Mouse (Mus musculus) regulatory T cell (primary cell): ENCODE measurements at regions not wholly inside any gene's neighbourhood (a gene's known extent, or its start where the extent isn't known, plus 50 kb on each side); places are given as distances from the start of the nearest gene placed in this dataset.

Source experiments
- in situ Hi-C: fragments of 300-600 bp; cut with MboI, MseI; formaldehyde crosslinking; loops from one replicate; pipeline ENCODE4 v1.15.1; 2025; ENCODE audit warnings: high pct_unique_total_duplicates

- in situ Hi-C loops: loop anchor here (5.0 kb wide), 1 partner anchor 62 kb away; no protein-coding TSS in a partner anchor
These were observed 59.4 kb downstream of the 1700001O22Rik start for GRCm38 (mm10) chr2:30743976-30744620.

- in situ Hi-C loops: loop anchor here (5.0 kb wide), 1 partner anchor 61 kb away; no protein-coding TSS in a partner anchor
These were observed 60.1 kb downstream of the 1700001O22Rik start for GRCm38 (mm10) chr2:30743265-30743846.

DNA sequence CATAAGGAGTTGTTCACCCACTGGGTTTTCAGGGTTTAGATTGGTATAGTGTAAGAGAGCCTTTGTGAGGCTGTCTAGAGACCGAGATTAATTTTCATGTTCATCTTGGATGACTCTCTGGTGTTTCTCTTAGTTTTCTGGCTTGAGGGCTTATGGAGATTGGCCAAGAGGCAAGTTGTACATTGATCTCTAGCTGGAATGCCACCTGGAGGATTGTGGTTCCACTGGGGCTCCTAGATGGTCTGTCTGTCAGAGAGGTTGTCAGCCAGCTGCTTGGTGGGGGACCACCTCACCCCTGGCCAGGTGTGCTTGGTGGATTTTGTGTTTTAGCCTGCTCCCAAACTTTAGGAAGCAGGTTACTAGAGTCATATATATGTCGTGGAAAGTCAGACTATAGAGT is 62.0 kb downstream of the 1700001O22Rik start:
- in situ Hi-C loops: loop anchor here (5.0 kb wide), 1 partner anchor 59 kb away; no protein-coding TSS in a partner anchor

- in situ Hi-C loops: no loop called here
These were observed 65.7 kb downstream of the 1700001O22Rik start for GRCm38 (mm10) chr2:30737759-30738158.

DNA sequence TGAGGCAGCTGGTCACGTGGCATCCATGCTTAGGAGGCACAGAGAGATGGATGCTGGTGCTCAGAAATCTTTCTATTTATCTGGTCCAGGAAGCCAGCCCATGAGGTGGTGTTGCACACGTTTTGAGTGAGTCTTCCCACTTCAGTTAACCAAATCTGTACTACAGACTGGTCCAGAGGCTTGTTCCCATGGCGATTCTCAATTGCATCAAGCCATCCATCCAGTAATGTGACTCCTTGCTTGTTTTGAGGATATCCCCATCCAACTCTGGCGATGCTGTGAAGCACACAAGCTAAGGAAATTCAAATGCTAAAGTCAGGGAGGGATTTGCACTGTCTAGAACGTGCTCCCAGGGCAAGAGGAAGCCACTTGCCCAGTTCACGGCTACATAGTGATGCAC is 66.8 kb downstream of the 1700001O22Rik start:
- in situ Hi-C loops: no loop called here

DNA sequence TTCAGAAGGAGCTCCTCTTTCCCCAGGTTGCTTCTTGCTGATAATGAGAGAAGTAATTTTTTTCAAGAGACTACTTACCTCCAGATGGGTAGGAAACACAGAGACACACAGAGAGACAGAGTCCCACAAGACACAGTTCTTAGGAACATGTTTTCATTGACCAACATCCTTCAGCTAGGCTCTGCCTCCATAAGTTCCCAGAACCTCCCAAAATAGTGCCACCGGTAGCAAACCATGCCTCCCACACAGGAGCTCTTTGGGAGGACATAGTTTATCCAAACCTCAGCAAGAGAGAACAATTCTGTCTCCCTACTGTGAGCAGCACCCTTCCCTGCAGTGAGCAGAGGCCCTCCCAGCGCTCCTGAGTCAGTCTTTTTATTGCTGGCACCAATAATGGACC is 67.2 kb downstream of the 1700001O22Rik start:
- in situ Hi-C loops: no loop called here

DNA sequence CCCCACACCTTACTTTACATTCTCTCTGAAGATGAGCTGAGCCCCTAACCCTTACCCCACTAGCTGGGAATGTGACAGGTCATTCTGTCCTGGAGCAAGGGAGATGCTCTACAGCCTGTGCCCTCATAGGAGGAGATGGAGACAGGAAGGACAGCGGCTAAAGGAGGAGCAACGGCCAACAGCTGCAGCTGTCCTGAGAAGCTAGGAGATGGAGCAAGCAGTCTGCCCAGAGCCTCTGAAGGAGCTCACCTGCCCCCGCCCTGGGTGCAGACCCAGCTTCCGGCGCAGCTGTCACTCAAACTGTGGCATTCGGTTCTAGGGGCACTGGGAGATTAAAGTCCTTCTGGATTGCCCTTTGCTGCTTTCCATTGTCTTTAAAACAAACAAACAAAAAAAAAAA is 69.6 kb downstream of the 1700001O22Rik start:
- in situ Hi-C loops: no loop called here

- in situ Hi-C loops: no loop called here
These were observed 71.6 kb downstream of the 1700001O22Rik start for GRCm38 (mm10) chr2:30731832-30732231.

DNA sequence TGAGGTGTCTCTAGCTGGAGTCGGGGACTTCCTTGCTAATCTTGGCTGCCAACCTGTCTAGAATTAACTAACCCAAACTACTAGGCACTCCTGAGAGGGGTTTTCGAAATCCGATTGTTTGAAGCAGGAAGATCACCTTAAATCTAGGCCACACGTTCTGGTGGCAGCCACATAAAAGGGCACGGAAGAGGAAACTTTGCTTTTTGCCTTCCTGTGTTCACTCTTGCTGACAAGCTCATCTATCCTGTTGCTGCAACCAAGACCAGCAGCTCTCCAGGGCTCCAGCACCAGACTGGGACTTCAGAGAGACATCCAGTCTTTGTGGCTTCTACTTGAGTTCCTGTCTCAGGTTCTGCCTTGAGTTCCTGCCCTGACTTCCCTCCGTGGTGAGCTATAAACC is 75.5 kb downstream of the 1700001O22Rik start:
- in situ Hi-C loops: loop anchor here (5.0 kb wide), 1 partner anchor 49 kb away; no protein-coding TSS in a partner anchor

- in situ Hi-C loops: loop anchor here (5.0 kb wide), 1 partner anchor 51 kb away; no protein-coding TSS in a partner anchor
These were observed 77.6 kb downstream of the 1700001O22Rik start for GRCm38 (mm10) chr2:30725601-30726489.

GRCm38 (mm10) chr2:30725186-30725585 is 78.3 kb downstream of the 1700001O22Rik start:
- in situ Hi-C loops: loop anchor here (5.0 kb wide), 1 partner anchor 52 kb away; no protein-coding TSS in a partner anchor

- in situ Hi-C loops: no loop called here
These were observed 78.9 kb downstream of the 1700001O22Rik start for GRCm38 (mm10) chr2:30724521-30724920.

DNA sequence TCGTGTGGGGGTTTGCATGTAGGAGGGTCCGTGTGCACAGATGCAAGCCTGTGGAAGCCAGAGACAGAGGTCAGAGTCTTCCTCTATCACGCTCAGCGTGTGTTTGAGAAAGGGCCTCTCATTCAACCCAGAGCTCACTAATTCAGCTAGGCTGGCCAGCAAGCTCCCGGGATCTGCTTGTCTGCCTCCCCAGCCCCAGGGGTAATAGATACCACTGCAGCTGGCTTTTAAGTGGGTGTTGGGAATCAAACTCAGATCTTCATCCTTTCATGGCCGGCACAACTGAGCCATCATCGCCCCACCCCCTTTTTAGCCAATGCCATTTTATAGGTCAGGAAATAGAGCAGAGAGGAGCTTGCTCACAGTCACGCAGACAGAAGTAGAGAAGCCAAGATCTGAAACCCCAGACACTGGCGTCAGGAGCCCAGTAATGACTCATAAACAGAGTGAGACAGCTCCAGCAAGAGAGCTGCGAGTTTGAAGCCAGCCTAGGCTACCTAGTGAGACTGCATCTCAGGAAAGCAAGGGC is 80.3 kb downstream of the 1700001O22Rik start:
- in situ Hi-C loops: no loop called here

DNA sequence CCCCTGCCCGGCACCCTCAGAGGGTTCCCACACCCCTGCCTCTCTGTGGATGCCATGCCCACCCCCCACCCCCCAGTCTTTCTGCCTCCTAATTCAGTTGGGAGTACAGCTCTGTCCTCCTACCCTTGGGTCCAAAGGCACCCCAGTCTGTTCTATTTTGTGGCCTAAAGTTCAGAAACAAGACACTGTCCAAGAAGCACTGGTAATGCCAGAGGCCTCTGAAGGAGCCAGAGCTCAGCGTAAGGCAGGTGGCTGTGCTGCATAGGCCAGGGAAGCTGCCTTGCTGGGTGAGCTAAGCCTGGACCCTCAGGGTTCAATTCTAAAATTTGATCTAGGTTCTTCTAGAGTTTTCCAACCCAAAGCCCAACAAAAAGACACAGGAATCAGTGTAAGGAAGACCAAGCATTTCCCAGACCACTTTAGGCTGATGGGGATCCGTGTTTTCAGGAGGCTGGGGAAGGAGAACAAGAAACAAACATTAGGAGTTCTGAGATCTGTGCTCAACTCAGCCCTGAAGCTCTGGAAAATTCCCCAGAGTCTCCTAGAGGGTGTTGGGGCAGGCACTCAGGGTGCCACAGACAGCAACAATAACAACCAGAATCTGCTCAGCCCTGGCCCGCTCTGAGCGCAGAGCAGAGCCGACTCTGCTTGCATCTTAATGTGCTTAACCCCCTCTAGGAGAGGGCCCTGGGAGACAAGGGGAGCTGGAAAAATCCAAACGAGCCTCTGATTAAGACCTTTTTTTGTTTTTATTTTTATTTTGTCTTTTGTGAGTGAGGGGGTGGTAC is 81.0 kb downstream of the 1700001O22Rik start:
- in situ Hi-C loops: no loop called here

- in situ Hi-C loops: no loop called here
These were observed 81.8 kb downstream of the 1700001O22Rik start for GRCm38 (mm10) chr2:30721473-30722262.

DNA sequence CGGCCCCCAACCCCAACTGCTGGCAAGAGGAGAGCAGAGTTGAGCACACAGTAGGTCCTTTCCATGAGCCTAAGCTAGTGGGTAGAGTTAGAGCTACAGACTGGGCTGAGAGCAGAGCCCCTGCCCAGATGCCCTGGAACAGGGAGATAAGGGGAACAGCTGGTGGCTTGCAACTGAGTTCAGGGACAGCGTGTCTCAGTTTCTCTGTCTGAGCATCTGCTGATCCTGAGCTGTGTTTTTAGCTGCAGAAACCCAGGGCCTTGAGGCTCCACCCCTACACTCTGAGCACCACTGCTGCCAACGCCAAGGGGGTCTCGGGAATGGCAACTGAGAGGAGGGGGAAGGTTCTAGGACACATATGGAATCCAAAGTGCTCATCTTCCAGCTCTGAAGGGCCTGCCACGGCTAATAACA is 82.4 kb downstream of the 1700001O22Rik start:
- in situ Hi-C loops: no loop called here

GRCm38 (mm10) chr2:30720291-30720690 is 83.2 kb downstream of the 1700001O22Rik start:
- in situ Hi-C loops: no loop called here

GRCm38 (mm10) chr2:30719611-30720290 is 83.7 kb downstream of the 1700001O22Rik start:
- in situ Hi-C loops: loop anchor here (5.0 kb wide), 1 partner anchor 398 kb away; no protein-coding TSS in a partner anchor

GRCm38 (mm10) chr2:30718741-30719381 is 84.6 kb downstream of the 1700001O22Rik start:
- in situ Hi-C loops: loop anchor here (5.0 kb wide), 1 partner anchor 398 kb away; no protein-coding TSS in a partner anchor
